Mouse (Mus musculus) lung, embryonic 16.5 days (tissue): Measurements from ENCODE around the gene Gdi2. TPM values are rescaled to one million over a fixed set of nuclear protein-coding genes. Genes with fewer than 3 reads are reported as not detected.

Experiments used
- ATAC-seq: fragments of 200-750 bp; cut with Nextera tagmentation; 2 replicates; pipeline ENCODE4 v1.8.0; 2017; ENCODE audit warnings: low read depth, mild to moderate bottlenecking, moderate library complexity
- H3K27ac ChIP-seq: fragments of 300-500 bp; sonication (generic); 2 replicates; pipeline ENCODE4 v1.5.1; 2014; ENCODE audit warnings: mild to moderate bottlenecking, control low read depth, low read length
- H3K27me3 ChIP-seq: fragments of 300-500 bp; sonication (generic); 2 replicates; pipeline ENCODE4 v1.6.1; 2014; ENCODE audit warnings: low read depth, low read length, mixed read lengths; ENCODE audit not compliant: control insufficient read depth, insufficient read depth
- H3K36me3 ChIP-seq: fragments of 300-500 bp; sonication (generic); 2 replicates; pipeline ENCODE4 v1.6.1; 2014; ENCODE audit warnings: low read length; ENCODE audit not compliant: control insufficient read depth, insufficient read depth
- H3K4me1 ChIP-seq: fragments of 300-500 bp; sonication (generic); replicated peaks from 2 replicates; pipeline ENCODE4 v1.6.1; 2014; ENCODE audit warnings: low read length, mixed read lengths; ENCODE audit not compliant: control insufficient read depth, insufficient read depth
- H3K4me2 ChIP-seq: fragments of 300-500 bp; sonication (generic); 2 replicates; pipeline ENCODE4 v1.6.1; 2014; ENCODE audit warnings: low read depth, low read length, control low read depth
- H3K4me3 ChIP-seq: fragments of 300-500 bp; sonication (generic); 2 replicates; pipeline ENCODE4 v1.5.1; 2014; ENCODE audit warnings: mild to moderate bottlenecking, low read length, control low read depth
- H3K9ac ChIP-seq: fragments of 300-500 bp; sonication (generic); 2 replicates; pipeline ENCODE4 v1.6.1; 2014; ENCODE audit warnings: low read length, control low read depth
- H3K9me3 ChIP-seq: fragments of 300-500 bp; sonication (generic); 2 replicates; pipeline ENCODE4 v1.6.1; 2016; ENCODE audit warnings: low read length; ENCODE audit not compliant: control insufficient read depth
- WGBS: fragments of 180-500 bp; shearing (Covaris S2); extraction: QIAGEN DNeasy Blood & Tissue Kit; methylation state at CpG from one replicate; pipeline ENCODE4 v1.1.7; 2014; 5-methylcytosine and 5-hydroxymethylcytosine counted together
- polyA plus RNA-seq: library from polyadenylated mRNA; unstranded; fragments of >200 nt; fragmentation: Nextera tagmentation; extraction: Ambion mirVana; gene quantifications from 2 replicates; pipeline ENCODE4 v1.2.1, GENCODE M21; 2015

The Gdi2 gene
- polyA plus RNA-seq, 1 experiment from 2014 or later: 431 TPM

GRCm38 (mm10) chr13:3596232-3596631, 58.4 kb downstream of the Gdi2 start:
- H3K9ac ChIP-seq: no peak overlapping the region
- H3K36me3 ChIP-seq: peaks cover 23% of the 10 kb centered on the region
- no peaks in the 10 kb centered on the region for H3K27me3 ChIP-seq
- WGBS: 97% methylated on average over 6 of the region's 6 CpGs
- ATAC-seq: no peak
- no peak overlapping the region for H3K4me3 ChIP-seq
- no peaks in the 10 kb centered on the region for H3K4me1 ChIP-seq
- H3K27ac ChIP-seq: no peak overlapping the region
- no peak overlapping the region for H3K4me2 ChIP-seq
- no peaks in the 10 kb centered on the region for H3K9me3 ChIP-seq

DNA sequence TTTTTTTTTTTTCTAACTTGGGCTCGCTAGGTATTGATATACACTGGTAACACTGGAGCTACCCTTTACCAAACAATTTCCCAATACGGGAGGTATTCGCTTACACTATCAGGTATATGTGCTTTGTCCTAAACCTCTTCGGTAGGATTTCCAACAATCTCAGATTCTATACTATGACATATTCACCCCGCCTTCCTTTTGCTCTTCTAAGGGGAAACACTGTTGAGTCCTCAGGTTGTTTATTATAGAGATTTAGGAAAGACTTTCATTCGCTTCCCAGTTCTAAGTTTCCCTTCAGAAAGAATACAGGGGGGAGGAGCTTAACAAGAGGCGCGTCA, 71.9 kb downstream of the Gdi2 start:
- H3K4me2 ChIP-seq: peak overlapping the region; percentile 66
- no peak for ATAC-seq
- no peaks in the 10 kb centered on the region for H3K4me1 ChIP-seq
- peak overlapping the region; percentile 59 for H3K4me3 ChIP-seq
- WGBS: 13% methylated on average over 8 of the region's 8 CpGs
- H3K27me3 ChIP-seq: no peaks in the 10 kb centered on the region
- H3K9ac ChIP-seq: peak overlapping the region; percentile 60
- H3K27ac ChIP-seq: no peak overlapping the region
- peaks cover 8% of the 10 kb centered on the region for H3K9me3 ChIP-seq
- no peaks in the 10 kb centered on the region for H3K36me3 ChIP-seq

- Histone ChIP-seq H3K9ac (peak overlapping the region; percentile 60), H3K36me3 (no peaks in the 10 kb centered on the region), H3K4me1 (no peaks in the 10 kb centered on the region), H3K4me2 (peak overlapping the region; percentile 66), H3K27me3 (no peaks in the 10 kb centered on the region), H3K4me3 (peak overlapping the region; percentile 59), H3K27ac (peak overlapping the region; percentile 81), H3K9me3 (peaks cover 8% of the 10 kb centered on the region)
- peak; percentile 52 for ATAC-seq
- WGBS: under 1% methylated on average over 32 of the region's 50 CpGs
Observed at GRCm38 (mm10) chr13:3610118-3610794, 72.4 kb downstream of the Gdi2 start.

DNA sequence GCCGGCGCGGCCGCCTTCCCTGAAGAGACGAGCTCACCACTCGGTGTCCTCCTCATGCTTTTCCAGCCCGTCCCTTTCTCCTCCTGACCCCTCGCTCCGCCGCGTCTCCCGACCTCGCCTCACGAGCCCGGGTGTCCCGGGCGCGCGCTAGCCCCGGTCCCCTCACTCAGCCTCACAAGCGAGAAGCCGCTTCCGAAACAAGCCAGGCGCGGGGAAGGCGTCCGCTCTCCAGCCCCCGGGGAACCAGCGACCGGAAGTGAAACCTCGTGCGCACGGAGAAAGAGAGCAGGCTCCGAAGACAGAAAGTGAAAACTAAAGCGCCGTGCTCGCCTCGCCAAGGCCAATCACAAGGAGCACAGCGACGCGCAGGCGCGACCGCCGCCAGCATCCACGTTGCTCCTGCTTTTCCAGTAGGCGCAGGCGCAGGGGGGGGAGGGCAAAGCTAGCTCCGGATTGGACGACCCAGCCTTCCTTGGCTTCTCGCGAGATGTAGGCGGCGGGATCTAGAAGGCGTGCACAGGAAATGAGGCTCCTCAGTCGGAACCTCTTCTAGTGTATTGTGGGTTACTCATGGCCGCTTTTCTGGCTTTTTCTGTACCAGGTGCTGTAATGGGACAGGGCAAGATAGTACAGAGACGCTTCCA, 73.1 kb downstream of the Gdi2 start, which contains the start of gene Fam208b:
TSS of gene Fam208b (minus strand) at position 314 of the 644 bp plus-strand sequence.
- Histone ChIP-seq H3K4me1 (no peaks in the 10 kb centered on the region), H3K27ac (peak within 1 kb of the TSS; percentile 81), H3K36me3 (no peaks in the 10 kb centered on the region), H3K4me2 (peak within 1 kb of the TSS; percentile 67), H3K9me3 (peaks cover 8% of the 10 kb centered on the region), H3K4me3 (peak within 1 kb of the TSS; percentile 59), H3K9ac (peak within 1 kb of the TSS; percentile 60), H3K27me3 (no peaks in the 10 kb centered on the region)
- ATAC-seq: peak; percentile 100
- under 1% methylated on average over 55 of the region's 58 CpGs for WGBS

Other genes with a start within 250 kb of the Gdi2 start
- 10.1 and 10.4 TPM in 2 replicates for gene Fam208b, start 73.0 kb downstream of the Gdi2 start, polyA plus RNA-seq
- 9.4 and 10.3 TPM in 2 replicates for gene Asb13, start 96.0 kb downstream of the Gdi2 start, polyA plus RNA-seq